Mouse (Mus musculus) T-helper 17 cell (primary cell): Measurements from ENCODE around the gene Gm20388.

ENCODE experiments used
- in situ Hi-C, 2 experiments: fragments of 300-600 bp; cut with MboI, MseI; formaldehyde crosslinking; loops; 1 replicate in 1 of 2; 2 replicates in 1 of 2; pipeline ENCODE4 v1.15.1; 2025; ENCODE audit warnings: high pct_unique_total_duplicates in 2 of 2

Gm20388 gene

GRCm38 (mm10) chr8:120042542-120043312 lies 132.1 kb downstream of the Gm20388 start:
- in situ Hi-C loops, result no loop called here

- in situ Hi-C loops, result no loop called here
Observed at GRCm38 (mm10) chr8:120044907-120045306, 134.3 kb downstream of the Gm20388 start.

GRCm38 (mm10) chr8:120045471-120045870 lies 134.8 kb downstream of the Gm20388 start:
- in situ Hi-C loops, result no loop called here

GRCm38 (mm10) chr8:120046258-120047020 lies 135.8 kb downstream of the Gm20388 start:
- in situ Hi-C loops, result no loop called here

GRCm38 (mm10) chr8:120049949-120050348 lies 139.3 kb downstream of the Gm20388 start:
- in situ Hi-C loops, result no loop called here

- in situ Hi-C loops, result no loop called here
Observed at GRCm38 (mm10) chr8:120050376-120050775, 139.7 kb downstream of the Gm20388 start.

- in situ Hi-C loops, result no loop called here
Observed at GRCm38 (mm10) chr8:120051006-120051405, 140.4 kb downstream of the Gm20388 start.

- in situ Hi-C loops, result no loop called here
Observed at GRCm38 (mm10) chr8:120051908-120052307, 141.3 kb downstream of the Gm20388 start.

- in situ Hi-C loops, result no loop called here
Observed at GRCm38 (mm10) chr8:120052318-120052717, 141.7 kb downstream of the Gm20388 start.

GRCm38 (mm10) chr8:120054833-120055232 lies 144.2 kb downstream of the Gm20388 start:
- in situ Hi-C loops, result no loop called here

- in situ Hi-C loops, result no loop called here
Observed at GRCm38 (mm10) chr8:120057078-120057477, 146.4 kb downstream of the Gm20388 start.

- in situ Hi-C loops, result no loop called here
Observed at GRCm38 (mm10) chr8:120062742-120063141, 152.1 kb downstream of the Gm20388 start.

GRCm38 (mm10) chr8:120063326-120063725 lies 152.7 kb downstream of the Gm20388 start:
- in situ Hi-C loops, result no loop called here

GRCm38 (mm10) chr8:120065611-120066010 lies 155.0 kb downstream of the Gm20388 start:
- in situ Hi-C loops, result no loop called here

GRCm38 (mm10) chr8:120066226-120066625 lies 155.6 kb downstream of the Gm20388 start:
- in situ Hi-C loops, result no loop called here

- in situ Hi-C loops, result no loop called here
Observed at GRCm38 (mm10) chr8:120067936-120068668, 157.5 kb downstream of the Gm20388 start.

- in situ Hi-C loops, result loop anchor here (5.0 kb wide), 1 partner anchor 124 kb away; no protein-coding TSS in a partner anchor
Observed at GRCm38 (mm10) chr8:120071684-120072083, 161.0 kb downstream of the Gm20388 start.

GRCm38 (mm10) chr8:120072259-120072658 lies 161.6 kb downstream of the Gm20388 start:
- in situ Hi-C loops, result loop anchor here (5.0 kb wide), 1 partner anchor 125 kb away; no protein-coding TSS in a partner anchor

- in situ Hi-C loops, result loop anchor here (5.0 kb wide), 1 partner anchor 126 kb away; no protein-coding TSS in a partner anchor
Observed at GRCm38 (mm10) chr8:120072827-120073226, 162.2 kb downstream of the Gm20388 start.

- in situ Hi-C loops, result loop anchor here (5.0 kb wide), 1 partner anchor 127 kb away; no protein-coding TSS in a partner anchor
Observed at GRCm38 (mm10) chr8:120074516-120074915, 163.9 kb downstream of the Gm20388 start.

- in situ Hi-C loops, result no loop called here
Observed at GRCm38 (mm10) chr8:120075347-120075746, 164.7 kb downstream of the Gm20388 start.

- in situ Hi-C loops, result no loop called here
Observed at GRCm38 (mm10) chr8:120078080-120078479, 167.4 kb downstream of the Gm20388 start.
